Mouse (Mus musculus): ENCODE data around the gene Pdk2.

Pdk2 gene

GRCm38 (mm10) chr11:95004136-95004936 lies 36.8 kb downstream of the Pdk2 start:
- no peak for DNase-seq (ENCODE audit: low spot score in 2 of 2)

GRCm38 (mm10) chr11:95002705-95003104 lies 38.4 kb downstream of the Pdk2 start:
- DNase-seq (ENCODE audit: low spot score in 2 of 2): no peak

GRCm38 (mm10) chr11:95001584-95002347 lies 39.4 kb downstream of the Pdk2 start:
- DNase-seq (ENCODE audit: low spot score in 2 of 2): no peak

GRCm38 (mm10) chr11:95001058-95001457 lies 40.1 kb downstream of the Pdk2 start:
- DNase-seq (ENCODE audit: low spot score in 2 of 2): peak in 1 of 2 experiments; percentile 61

- DNase-seq (ENCODE audit: low spot score in 2 of 2): no peak
Measured at GRCm38 (mm10) chr11:95000548-95000947, 40.6 kb downstream of the Pdk2 start.

- no peak for DNase-seq (ENCODE audit: low spot score in 2 of 2)
Measured at GRCm38 (mm10) chr11:95000128-95000527, 41.0 kb downstream of the Pdk2 start.

- DNase-seq (ENCODE audit: low spot score in 2 of 2): no peak
Measured at GRCm38 (mm10) chr11:94998041-94998531, 43.1 kb downstream of the Pdk2 start.

- no peak for DNase-seq (ENCODE audit: low spot score in 2 of 2)
Measured at GRCm38 (mm10) chr11:94997596-94997995, 43.6 kb downstream of the Pdk2 start.

- DNase-seq (ENCODE audit: low spot score in 2 of 2): no peak
Measured at GRCm38 (mm10) chr11:94996984-94997383, 44.2 kb downstream of the Pdk2 start.

GRCm38 (mm10) chr11:94996101-94996500 lies 45.1 kb downstream of the Pdk2 start:
- DNase-seq (ENCODE audit: low spot score in 2 of 2): no peak

- no peak for DNase-seq (ENCODE audit: low spot score in 2 of 2)
Measured at GRCm38 (mm10) chr11:94994947-94995772, 46.0 kb downstream of the Pdk2 start.

- DNase-seq (ENCODE audit: low spot score in 2 of 2): no peak
Measured at GRCm38 (mm10) chr11:94994208-94994814, 46.8 kb downstream of the Pdk2 start.

- no peak for DNase-seq (ENCODE audit: low spot score in 2 of 2)
Measured at GRCm38 (mm10) chr11:94992754-94993606, 48.2 kb downstream of the Pdk2 start.

- no peak for DNase-seq (ENCODE audit: low spot score in 2 of 2)
Measured at GRCm38 (mm10) chr11:94992480-94992753, 48.7 kb downstream of the Pdk2 start.

- peak; percentile 49 to 60 for DNase-seq (ENCODE audit: low spot score in 2 of 2)
Measured at GRCm38 (mm10) chr11:94991641-94992479, 49.3 kb downstream of the Pdk2 start.

- peak; percentile 88 to 92 for DNase-seq (ENCODE audit: low spot score in 2 of 2)
Measured at GRCm38 (mm10) chr11:94990749-94991577, 50.2 kb downstream of the Pdk2 start, which contains the start of gene Ppp1r9b. Gene Ppp1r9b (plus strand): TSS chr11:94991035.

GRCm38 (mm10) chr11:94990102-94990748 lies 50.9 kb downstream of the Pdk2 start:
- DNase-seq (ENCODE audit: low spot score in 2 of 2): no peak

- peak in 1 of 2 experiments; percentile 60 for DNase-seq (ENCODE audit: low spot score in 2 of 2)
Measured at GRCm38 (mm10) chr11:94989562-94990017, 51.6 kb downstream of the Pdk2 start.

All from spleen, postnatal 14 days (tissue).